Mouse (Mus musculus) heart, adult 8-10 months (tissue): ENCODE data around the gene Ndufa3. TPM values are rescaled to one million over a fixed set of nuclear protein-coding genes. Genes with fewer than 3 reads are reported as not detected.
A peak's percentile ranks its signal among the peaks of the same experiment; 100 is the strongest.
"Not testable (repeated sequence)": the region's sequence is repeated elsewhere in the genome, so short reads cannot be mapped to it uniquely, and the experiment has no call there.

ENCODE experiments used
- DNase-seq: peaks from one replicate; pipeline ENCODE4 v3.0.0; 2022; ENCODE audit warnings: low spot score
- total RNA-seq, 4 experiments: library from RNA; stranded (reverse); gene quantifications; 2 replicates each; pipeline ENCODE4 v1.2.4; 2022

The Ndufa3 gene
- total RNA-seq, result 1,000 to 10,000 TPM; 2,114 to 2,277 (median 2,237) TPM

DNA sequence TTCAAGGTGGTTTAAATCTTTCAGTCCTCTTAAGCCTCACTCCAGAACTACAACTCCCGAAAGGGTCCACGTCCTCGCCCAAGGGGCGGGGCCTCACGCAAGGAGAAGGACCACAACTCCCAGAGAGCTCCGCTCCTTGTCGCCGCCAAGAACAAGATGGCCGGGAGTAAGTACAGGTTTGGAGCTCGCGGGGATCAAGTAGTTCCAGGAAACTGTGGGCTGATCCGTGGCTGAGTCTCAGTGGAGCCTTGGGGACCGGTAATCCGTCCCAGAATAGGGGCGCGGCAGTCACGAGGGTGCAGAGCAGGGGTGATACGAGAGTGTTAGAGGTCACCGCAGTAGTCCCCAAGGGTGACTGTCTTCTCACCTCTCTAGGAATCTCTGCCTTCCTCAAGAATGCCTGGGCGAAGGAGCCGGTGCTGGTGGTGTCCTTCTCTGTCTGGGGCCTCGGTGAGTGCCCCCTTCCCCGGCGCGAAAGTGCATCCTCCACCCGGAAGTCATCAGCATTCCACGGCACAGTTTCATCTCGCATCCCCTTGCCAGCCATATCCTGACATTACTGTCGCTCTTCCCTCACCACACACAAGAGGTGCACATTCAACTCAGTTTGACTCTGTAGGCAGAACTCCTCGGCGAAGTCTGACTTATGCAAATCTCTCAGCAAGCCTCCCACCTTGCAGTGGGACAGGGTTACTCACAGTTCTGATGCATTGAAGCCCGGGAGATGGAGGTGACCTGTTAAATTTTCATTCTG is at the start of gene Ndufa3:
TSS of gene Ndufa3 (plus strand) at position 132 of the 754 bp plus-strand sequence.
- DNase-seq, result peak; percentile 87

DNA sequence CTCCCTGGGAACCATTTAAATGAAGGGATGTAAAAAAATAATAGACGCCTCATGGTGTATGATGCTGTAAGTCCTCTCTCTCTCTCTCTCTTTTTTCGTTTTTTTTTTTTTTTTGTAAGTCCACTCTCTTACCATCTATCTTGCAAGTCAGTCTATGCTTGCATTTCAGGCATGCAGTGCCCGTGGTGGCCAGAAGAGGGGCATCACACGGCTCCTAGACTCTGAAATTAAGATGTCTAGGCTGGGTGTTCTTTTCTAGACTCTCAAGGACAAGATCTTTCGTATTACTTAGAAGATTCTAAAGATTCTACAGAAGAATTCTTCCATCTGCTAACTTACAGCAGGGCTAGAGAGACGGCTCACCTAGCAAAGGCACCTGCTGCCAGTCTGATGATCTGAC is 47.4 kb upstream of the Ndufa3 start:
- DNase-seq, result no peak

DNA sequence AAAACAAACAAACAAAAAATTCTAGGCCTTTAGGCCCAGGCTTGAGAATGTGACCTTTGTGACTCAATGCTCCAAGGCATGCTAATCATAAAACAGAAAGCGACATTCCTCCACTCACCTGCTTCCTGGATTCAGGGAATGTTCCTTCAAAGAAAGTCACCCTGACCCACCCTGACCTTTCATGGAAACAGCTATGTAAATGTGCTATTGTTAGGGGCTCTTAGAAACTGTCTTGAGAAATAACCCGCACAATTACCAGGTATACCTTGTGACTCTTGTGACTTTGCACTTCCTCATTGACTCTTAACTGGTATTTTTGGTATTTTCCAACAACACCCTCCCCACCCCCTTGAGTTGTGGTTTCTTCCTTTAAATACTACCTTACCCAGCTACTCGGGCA is 46.6 kb upstream of the Ndufa3 start:
- DNase-seq, result not testable (repeated sequence)

DNA sequence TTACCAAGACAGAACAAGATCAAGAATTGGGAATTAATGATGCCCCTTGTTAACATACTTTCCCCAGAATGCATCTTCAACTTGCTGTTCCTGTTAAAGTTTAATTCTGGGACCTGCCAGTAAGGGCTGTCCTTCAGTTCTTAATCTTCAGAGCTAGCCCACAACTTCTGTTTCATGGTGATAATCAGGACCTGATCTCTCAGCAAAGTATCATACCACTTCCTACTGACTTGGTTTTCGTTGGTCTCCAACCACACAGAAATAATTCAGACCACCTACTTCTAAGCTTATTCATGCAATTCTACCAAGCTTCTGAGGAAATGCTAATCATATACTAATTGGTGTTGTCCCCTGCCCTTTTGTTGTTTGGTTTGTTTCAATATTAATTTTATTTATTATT is 45.3 kb upstream of the Ndufa3 start:
- DNase-seq, result no peak

DNA sequence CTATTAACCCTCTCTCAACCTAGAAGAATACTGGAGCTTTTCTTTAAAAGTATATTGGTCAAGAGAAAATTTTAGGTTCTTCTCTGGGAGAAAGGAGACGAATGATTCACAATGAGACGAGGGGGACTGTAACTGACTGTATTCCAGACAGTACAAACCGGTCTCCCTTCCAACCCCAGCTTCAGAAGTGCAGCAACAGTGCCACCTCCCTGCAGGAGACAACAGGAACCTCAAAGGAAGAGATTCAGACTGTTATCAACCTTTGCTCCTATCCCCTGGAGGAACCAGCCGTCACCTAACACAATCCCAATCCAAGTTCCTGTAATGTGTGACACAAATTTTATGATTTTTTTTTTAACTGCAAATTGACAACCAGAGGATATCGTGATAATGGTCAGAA is 43.0 kb upstream of the Ndufa3 start:
- no peak for DNase-seq

GRCm38 (mm10) chr7:3576354-3577124 is 40.6 kb upstream of the Ndufa3 start:
- DNase-seq, result no peak

DNA sequence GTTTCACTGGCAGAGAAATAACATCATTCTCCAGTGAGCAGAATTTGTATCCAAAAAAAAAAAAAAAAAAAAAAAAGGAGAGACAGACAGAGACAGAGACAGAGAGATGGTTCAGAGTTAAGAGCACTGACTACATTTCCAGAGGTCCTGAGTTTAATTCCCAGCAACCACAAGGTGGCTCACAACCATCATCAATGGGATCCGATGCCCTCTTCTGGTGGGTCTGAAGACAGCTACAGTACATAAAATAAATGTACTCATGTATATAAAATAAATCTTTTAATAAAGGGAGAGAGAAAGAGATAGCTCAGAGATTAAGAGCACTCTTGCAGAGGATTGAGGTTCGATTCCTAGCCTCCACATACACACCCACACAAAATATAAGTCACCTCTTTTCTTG is 39.0 kb upstream of the Ndufa3 start:
- DNase-seq, result no peak

GRCm38 (mm10) chr7:3578952-3579546 is 38.1 kb upstream of the Ndufa3 start:
- DNase-seq, result no peak

DNA sequence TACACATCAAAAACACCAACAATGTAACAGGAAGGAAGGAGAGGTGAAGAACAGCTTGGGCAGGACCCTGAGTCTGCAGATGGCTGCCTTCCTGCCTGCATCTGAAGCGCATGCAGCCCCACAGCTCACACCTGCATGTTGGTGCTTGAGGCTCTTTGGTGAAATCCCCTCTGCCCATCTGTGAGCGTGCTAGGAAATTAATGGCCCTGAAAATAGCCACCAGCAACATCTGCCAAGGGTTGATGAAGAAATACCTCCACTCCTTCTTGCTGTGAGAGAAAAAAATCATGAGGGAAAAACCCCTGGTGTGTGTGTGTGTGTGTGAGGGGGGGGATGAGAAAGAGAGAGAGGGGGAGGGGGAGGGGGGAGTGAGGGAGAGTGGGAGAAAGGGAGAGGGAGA is 37.1 kb upstream of the Ndufa3 start:
- no peak for DNase-seq

- DNase-seq, result no peak
These were observed 31.4 kb upstream of the Ndufa3 start for GRCm38 (mm10) chr7:3585763-3586162.

DNA sequence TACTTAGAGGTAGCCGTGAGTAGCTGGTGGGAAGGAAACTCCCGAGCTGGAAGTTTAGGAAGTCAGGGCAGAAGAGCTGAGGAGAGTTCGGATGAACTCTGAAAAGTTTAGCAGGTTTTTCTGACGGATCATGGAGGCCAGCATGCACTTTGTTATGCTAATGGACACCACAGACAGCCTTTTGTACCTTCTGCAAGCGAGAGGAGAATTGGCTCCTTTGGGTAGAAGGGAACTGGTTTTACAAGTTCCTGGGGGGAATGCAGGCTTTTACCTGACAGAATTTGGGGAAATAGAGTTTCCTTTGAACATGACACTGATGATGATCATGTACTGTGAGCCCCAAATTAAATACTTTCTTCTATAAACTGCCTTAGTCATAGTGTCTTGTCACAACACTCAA is 30.9 kb upstream of the Ndufa3 start:
- DNase-seq, result no peak

- no peak for DNase-seq
These were observed 29.9 kb upstream of the Ndufa3 start for GRCm38 (mm10) chr7:3587292-3587691.

GRCm38 (mm10) chr7:3590550-3590949 is 26.6 kb upstream of the Ndufa3 start:
- DNase-seq, result no peak

DNA sequence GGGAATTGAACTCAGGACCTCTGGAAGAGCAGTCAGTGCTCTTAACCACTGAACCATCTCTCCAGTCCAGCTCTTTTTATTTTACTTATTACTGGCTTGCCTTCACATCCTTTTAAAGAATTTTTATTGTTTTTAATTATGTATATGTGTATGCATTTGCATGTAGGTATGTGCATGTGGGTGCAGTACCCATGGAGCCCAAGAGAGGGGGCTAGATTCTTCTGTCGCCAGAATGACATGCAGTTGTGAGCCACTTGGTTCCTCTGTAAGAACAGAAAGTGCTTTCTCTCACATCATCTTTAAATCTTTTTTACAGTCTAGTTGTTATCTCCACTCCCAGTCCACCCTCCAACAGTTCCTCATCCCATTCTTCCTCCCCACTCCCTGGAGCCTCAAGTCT is 25.6 kb upstream of the Ndufa3 start:
- DNase-seq, result no peak

GRCm38 (mm10) chr7:3593855-3594254 is 23.3 kb upstream of the Ndufa3 start:
- DNase-seq, result no peak

GRCm38 (mm10) chr7:3594686-3595085 is 22.5 kb upstream of the Ndufa3 start:
- no peak for DNase-seq

GRCm38 (mm10) chr7:3595146-3595545 is 22.0 kb upstream of the Ndufa3 start:
- DNase-seq, result no peak

DNA sequence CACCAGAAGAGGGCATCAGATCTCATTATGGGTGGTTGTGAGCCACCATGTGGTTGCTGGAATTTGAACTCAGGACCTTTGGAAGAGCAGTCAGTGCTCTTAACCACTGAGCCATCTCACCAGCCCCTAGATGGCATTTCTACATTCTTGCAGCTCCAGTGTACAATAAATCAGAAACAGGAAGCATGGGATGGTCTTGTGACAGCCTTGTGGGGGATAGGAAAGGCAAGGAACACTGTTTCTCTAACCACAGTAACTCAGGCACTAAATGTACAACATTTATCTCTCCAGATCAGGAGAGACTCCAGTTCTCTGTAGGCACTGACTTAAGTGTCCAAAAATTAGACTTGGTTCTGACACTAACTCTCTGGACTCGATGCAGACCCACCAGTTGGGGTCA is 19.4 kb upstream of the Ndufa3 start:
- not testable (repeated sequence) for DNase-seq

DNA sequence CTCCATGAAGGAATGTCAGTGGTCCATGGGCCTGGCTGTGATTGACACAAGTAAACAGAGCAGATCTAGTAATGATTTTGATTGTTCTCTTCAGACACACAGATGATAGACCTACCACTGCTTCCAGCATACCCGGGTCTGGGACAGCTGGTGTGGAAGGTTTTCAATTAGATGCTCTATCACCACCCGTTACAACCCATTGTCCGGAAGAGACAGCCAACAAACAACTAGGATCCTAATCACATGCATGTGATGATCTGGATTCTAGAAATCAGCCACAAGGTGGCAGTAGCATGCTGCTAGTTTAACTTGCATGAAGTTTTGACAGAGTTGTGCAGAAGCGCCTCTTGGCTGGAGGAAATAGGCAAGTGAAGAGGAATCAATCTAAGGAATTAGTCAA is 16.1 kb upstream of the Ndufa3 start:
- peak; percentile 71 for DNase-seq

GRCm38 (mm10) chr7:3606798-3607197 is 10.4 kb upstream of the Ndufa3 start:
- no peak for DNase-seq

- DNase-seq, result no peak
These were observed 9.8 kb upstream of the Ndufa3 start for GRCm38 (mm10) chr7:3607391-3607790.

- DNase-seq, result no peak
These were observed 8.5 kb upstream of the Ndufa3 start for GRCm38 (mm10) chr7:3608668-3609067.

DNA sequence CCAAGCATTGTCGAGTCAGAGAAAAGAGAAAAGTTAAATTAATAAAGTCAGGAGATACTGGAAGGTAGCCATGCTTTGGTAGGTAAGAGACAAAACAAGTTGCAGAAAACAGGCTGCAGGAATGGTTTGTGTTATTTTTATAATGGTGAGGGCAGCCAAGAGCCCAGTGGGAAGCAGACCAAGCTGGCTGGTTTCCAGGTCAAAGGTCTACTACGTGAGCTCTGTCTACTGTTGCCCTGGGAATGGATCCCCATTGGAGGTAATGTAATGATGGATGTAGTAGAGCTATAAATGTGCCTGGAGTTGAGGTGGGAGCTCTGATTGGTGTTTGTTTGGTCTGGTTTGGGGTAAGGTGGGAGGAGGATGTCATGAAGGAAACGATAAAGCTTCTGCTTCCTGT is 8.1 kb upstream of the Ndufa3 start:
- DNase-seq, result peak; percentile 55
